Mouse (Mus musculus) CD4-positive naive resting alpha-beta T cell, adult 76 days (primary cell): ENCODE measurements around the gene AU022751. TPM values are rescaled to one million over a fixed set of nuclear protein-coding genes. Genes with fewer than 3 reads are reported as not detected.

Experiments used
- total RNA-seq: library from RNA; stranded (reverse); gene quantifications from one replicate; pipeline ENCODE4 v1.2.4, GENCODE M21; 2023

The AU022751 gene
- not detected for total RNA-seq

GRCm38 (mm10) chrX:6082954-6083680 is at the start of gene AU022751:
Gene AU022751 (minus strand): TSS chrX:6083419.

GRCm38 (mm10) chrX:6047066-6047935 is 35.9 kb downstream of the AU022751 start, which contains the start of gene Nudt11:
Gene Nudt11 (plus strand): TSS chrX:6047453.

Other genes with a start within 250 kb of the AU022751 start
- gene Nudt11, start 36.0 kb downstream of the AU022751 start, total RNA-seq: not detected
- gene Nudt10, start 89.6 kb upstream of the AU022751 start, total RNA-seq: not detected
- not detected for gene Bmp15, start 237.3 kb upstream of the AU022751 start, total RNA-seq